Mouse (Mus musculus) midbrain, embryonic 13.5 days (tissue): ENCODE measurements around the gene Dennd1b. TPM values are rescaled to one million over a fixed set of nuclear protein-coding genes. Genes with fewer than 3 reads are reported as not detected.

Source experiments
- ATAC-seq: fragments of 200-750 bp; cut with Nextera tagmentation; 2 replicates; pipeline ENCODE4 v1.8.0; 2017; ENCODE audit warnings: mild to moderate bottlenecking, moderate TSS enrichment, moderate library complexity
- H3K27ac ChIP-seq: fragments of 300-500 bp; sonication (generic); 2 replicates; pipeline ENCODE4 v1.5.1; 2015; ENCODE audit warnings: inconsistent platforms, mild to moderate bottlenecking, moderate library complexity
- H3K27me3 ChIP-seq: fragments of 300-500 bp; sonication (generic); 2 replicates; pipeline ENCODE4 v1.6.1; 2015; ENCODE audit warnings: mild to moderate bottlenecking, inconsistent platforms
- H3K36me3 ChIP-seq: fragments of 300-500 bp; sonication (generic); 2 replicates; pipeline ENCODE4 v1.6.1; 2015; ENCODE audit warnings: mild to moderate bottlenecking, inconsistent platforms
- H3K4me1 ChIP-seq: fragments of 300-500 bp; sonication (generic); replicated peaks from 2 replicates; pipeline ENCODE4 v1.6.1; 2015; ENCODE audit warnings: inconsistent platforms
- H3K4me2 ChIP-seq: fragments of 300-500 bp; sonication (generic); replicated peaks from 2 replicates; pipeline ENCODE4 v1.6.1; 2015; ENCODE audit warnings: moderate library complexity, mild to moderate bottlenecking, inconsistent platforms
- H3K4me3 ChIP-seq: fragments of 300-500 bp; sonication (generic); replicated peaks from 2 replicates; pipeline ENCODE4 v1.5.1; 2015; ENCODE audit warnings: mild to moderate bottlenecking, inconsistent platforms
- H3K9ac ChIP-seq: fragments of 300-500 bp; sonication (generic); replicated peaks from 2 replicates; pipeline ENCODE4 v1.6.1; 2015; ENCODE audit warnings: mild to moderate bottlenecking, inconsistent platforms
- H3K9me3 ChIP-seq: fragments of 300-500 bp; sonication (generic); 2 replicates; pipeline ENCODE4 v1.6.1; 2016; ENCODE audit warnings: mild to moderate bottlenecking, inconsistent platforms
- WGBS: fragments of 180-500 bp; shearing (Covaris S2); methylation state at CpG from one replicate; pipeline ENCODE4 v1.1.7; 2015; 5-methylcytosine and 5-hydroxymethylcytosine counted together
- polyA plus RNA-seq: library from polyadenylated mRNA; unstranded; fragments of >200 nt; fragmentation: Nextera tagmentation; extraction: Ambion mirVana; gene quantifications from 2 replicates; pipeline ENCODE4 v1.2.1, GENCODE M21; 2015

The Dennd1b gene
- polyA plus RNA-seq, 1 experiment from 2014 or later = 13.0 TPM

DNA sequence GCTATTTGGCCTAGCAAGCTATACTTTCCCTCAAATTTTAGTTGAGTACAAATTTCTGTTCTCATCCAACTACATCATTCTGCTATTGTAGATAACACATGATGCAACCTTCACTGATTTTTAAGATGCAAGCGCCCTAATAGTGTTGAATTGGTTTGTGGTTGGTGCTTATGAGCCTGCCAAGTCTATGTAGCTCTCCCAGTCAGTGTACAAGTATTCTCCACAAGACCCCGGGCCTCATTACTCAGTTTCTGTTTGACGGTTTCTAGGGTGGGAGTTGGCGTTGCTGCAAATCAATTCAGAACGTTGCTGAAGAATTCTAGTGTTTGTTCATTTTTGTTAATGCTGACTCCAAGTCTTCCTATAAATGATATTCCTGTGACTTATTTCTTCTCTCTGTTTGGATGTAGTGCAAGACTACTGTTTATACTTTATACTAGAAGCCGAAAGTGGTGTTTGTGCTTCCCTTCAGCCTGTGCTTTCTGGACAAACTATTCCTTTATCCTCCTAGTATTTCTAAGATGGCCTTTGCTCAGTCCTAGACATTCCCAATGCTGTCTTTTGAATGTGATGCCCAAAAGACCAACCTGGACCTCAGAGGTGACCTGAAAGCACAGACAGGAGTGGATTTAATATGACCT lies 261.2 kb downstream of the Dennd1b start:
- Histone ChIP-seq H3K9ac (no peak overlapping the region), H3K36me3 (no peaks in the 10 kb centered on the region), H3K27ac (no peak overlapping the region), H3K4me2 (no peak overlapping the region), H3K9me3 (no peaks in the 10 kb centered on the region), H3K27me3 (no peaks in the 10 kb centered on the region), H3K4me1 (no peaks in the 10 kb centered on the region), H3K4me3 (no peak overlapping the region)
- 90% methylated on average over 6 of the region's 6 CpGs for WGBS
- no peak for ATAC-seq

Other genes with a start within 250 kb of the Dennd1b start
- 132 and 143 TPM in 2 replicates for gene Lhx9, start 114.9 kb upstream of the Dennd1b start, polyA plus RNA-seq
- gene 2310009B15Rik, start 106.6 kb upstream of the Dennd1b start, polyA plus RNA-seq = 50.8 and 53.7 TPM in 2 replicates